Mouse (Mus musculus): ENCODE measurements around the gene Sult2a1. TPM values are rescaled to one million over a fixed set of nuclear protein-coding genes. Genes with fewer than 3 reads are reported as not detected.
"Not testable (repeated sequence)": the region's sequence is repeated elsewhere in the genome, so short reads cannot be mapped to it uniquely, and the experiment has no call there.

Gene Sult2a1
- polyA plus RNA-seq (2016; fragmentation: Nextera tagmentation; extraction: Ambion mirVana), result not detected in 2 replicates

- not testable (repeated sequence) for H3K4me1 ChIP-seq; H3K27ac ChIP-seq; H3K4me3 ChIP-seq; H3K4me2 ChIP-seq (replicated peaks); H3K9me3 ChIP-seq (replicated peaks); ATAC-seq (ENCODE audit: low FRiP score); H3K27me3 ChIP-seq; H3K36me3 ChIP-seq; H3K9ac ChIP-seq
- WGBS, result 88% methylated on average over 1 of the region's 2 CpGs
Measured at GRCm38 (mm10) chr7:13837309-13837708, at the start of gene Sult2a1. Gene Sult2a1 (minus strand): TSS chr7:13837409.

- no peak overlapping the region for H3K4me3 ChIP-seq
- no peak overlapping the region for H3K4me2 ChIP-seq (replicated peaks)
- H3K9me3 ChIP-seq (replicated peaks), result peaks cover 17% of the 10 kb centered on the region
- no peak overlapping the region for H3K9ac ChIP-seq
- no peak overlapping the region for H3K27ac ChIP-seq
- WGBS, result 94% methylated on average over 1 of the region's 1 CpGs
- no peaks in the 10 kb centered on the region for H3K36me3 ChIP-seq
- H3K27me3 ChIP-seq, result no peaks in the 10 kb centered on the region
- H3K4me1 ChIP-seq, result no peaks in the 10 kb centered on the region
- no peak for ATAC-seq (ENCODE audit: low FRiP score)
Measured at GRCm38 (mm10) chr7:13813913-13814312, 23.3 kb downstream of the Sult2a1 start.

Other genes with a start within 250 kb of the Sult2a1 start
- gene Sult2a5, start 213.4 kb downstream of the Sult2a1 start, polyA plus RNA-seq (2016; fragmentation: Nextera tagmentation; extraction: Ambion mirVana), result not detected in 2 replicates
- gene Sult2a2, start 103.9 kb downstream of the Sult2a1 start, polyA plus RNA-seq (2016; fragmentation: Nextera tagmentation; extraction: Ambion mirVana), result not detected in 2 replicates
- gene Sult2a4, start 152.2 kb upstream of the Sult2a1 start, polyA plus RNA-seq (2016; fragmentation: Nextera tagmentation; extraction: Ambion mirVana), result not detected in 2 replicates